Comparison of ENCODE assay signal across 9 mouse cellular contexts in genomic region chr17:24173423-24173822, GRCm38 (mm10). TPM values are rescaled to one million over a fixed set of nuclear protein-coding genes. Genes with fewer than 3 reads are reported as not detected.
DNase-seq lines count a peak whose midpoint lies in the region; ATAC-seq and TF ChIP-seq lines count a peak whose summit lies in the region.
"Had no signal": no experiment of that assay in that cellular context is flagged by ENCODE, and none has a peak within 500 bp of the region (broad histone marks: within the 10 kb centered on the region; RNA-seq: fewer than 3 reads in every experiment).

No protein-coding gene starts in this region.

- TF ChIP-seq CTCF in liver, embryonic 14.5 days (IDR thresholded peaks at IDR 0.05; ENCODE audit: low read depth): peak; percentile 93

- no peaks in the 10 kb centered on the region for H3K36me3 ChIP-seq in liver, embryonic 14.5 days (replicated peaks; ENCODE audit: control insufficient read depth, insufficient read depth, low read depth)
- H3K36me3 ChIP-seq: heart, embryonic 13.5 days had no signal

- WGBS in liver, embryonic 14.5 days (ENCODE audit: insufficient replicate concordance): 6% methylated on average over 3 of the region's 3 CpGs

- no peak overlapping the region for H3K27ac ChIP-seq in liver, embryonic 14.5 days
- H3K27ac ChIP-seq: heart, embryonic 13.5 days had no signal

- ATAC-seq in liver, embryonic 14.5 days (ENCODE audit: insufficient read depth): no peak
- no peak for ATAC-seq in activated CD4-positive, CD25-positive, alpha-beta regulatory T cell, adult 4 months

- no peaks in the 10 kb centered on the region for H3K9me3 ChIP-seq in liver, embryonic 14.5 days (ENCODE audit: control insufficient read depth, low read length)
- H3K9me3 ChIP-seq: heart, embryonic 13.5 days had no signal

- no peak overlapping the region for H3K4me3 ChIP-seq in liver, embryonic 14.5 days (ENCODE audit: insufficient read depth in 1 of 2, low read depth in 2 of 2, low read length in 2 of 2)
- H3K4me3 ChIP-seq: heart, embryonic 13.5 days had no signal

- peak; percentile 51 for DNase-seq in ovary, postnatal 14 days (ENCODE audit: low spot score)
- DNase-seq in ovary, postnatal 10 days (ENCODE audit: low spot score): no peak
- peak; percentile 64 to 91 for DNase-seq in adrenal gland, adult (ENCODE audit: inconsistent age in 2 of 2, low spot score in 1 of 2)
- DNase-seq in embryo, embryonic 10 days (ENCODE audit: low spot score): peak; percentile 86
- peak; percentile 71 for DNase-seq in hindlimb bud, embryonic 11.5 days (ENCODE audit: extremely low spot score, low read depth, low spot score)
- DNase-seq in liver, embryonic 14.5 days (ENCODE audit: low read depth in 3 of 3, low spot score in 3 of 3): peak in 2 of 3 experiments; percentile 61 to 63
- DNase-seq in right cerebral cortex, postnatal 10 days (ENCODE audit: low spot score in 2 of 2): peak; percentile 73 to 81

- peaks cover 5 to 9% of the 10 kb centered on the region in 2 experiments for H3K4me1 ChIP-seq in liver, embryonic 14.5 days (replicated peaks; ENCODE audit: control insufficient read depth in 2 of 2, insufficient read depth in 2 of 2, low read length in 1 of 2)

- no peak for TF ChIP-seq EP300 in liver, embryonic 14.5 days (IDR thresholded peaks at IDR 0.05; ENCODE audit: low read depth)

- H3K9ac ChIP-seq in liver, embryonic 14.5 days (replicated peaks): no peak overlapping the region
- H3K9ac ChIP-seq: heart, embryonic 13.5 days had no signal

- H3K27me3 ChIP-seq in liver, embryonic 14.5 days (ENCODE audit: control insufficient read depth, insufficient read depth, low read length): no peaks in the 10 kb centered on the region
- H3K27me3 ChIP-seq: heart, embryonic 13.5 days had no signal

- no peak overlapping the region for H3K4me2 ChIP-seq in liver, embryonic 14.5 days (ENCODE audit: low read depth)
- H3K4me2 ChIP-seq: heart, embryonic 13.5 days had no signal

RNA-seq across cellular contexts. Expression of gene Atp6v0c, which starts 3.9 kb away (rescaled TPM):
- 236 and 271 TPM in 2 replicates for polyA plus RNA-seq in liver, embryonic 14.5 days (2012; rRNA removed)
- 326 and 346 TPM in 2 replicates for polyA plus RNA-seq in liver, embryonic 14.5 days (2014; fragmentation: Nextera tagmentation; extraction: Ambion mirVana)
- polyA plus RNA-seq in activated CD4-positive, CD25-positive, alpha-beta regulatory T cell, adult 4 months (2017; shearing (Covaris generic)): 100 to 1,000 TPM; 152 to 192 TPM

RNA-seq across cellular contexts. Expression of gene Amdhd2, which starts 9.9 kb away (rescaled TPM):
- polyA plus RNA-seq in liver, embryonic 14.5 days (2012; rRNA removed): 11.6 and 12.7 TPM in 2 replicates
- polyA plus RNA-seq in liver, embryonic 14.5 days (2014; fragmentation: Nextera tagmentation; extraction: Ambion mirVana): 17.6 and 21.7 TPM in 2 replicates
- 10 to 100 TPM; 23.1 to 34.5 TPM for polyA plus RNA-seq in activated CD4-positive, CD25-positive, alpha-beta regulatory T cell, adult 4 months (2017; shearing (Covaris generic))

RNA-seq across cellular contexts. Expression of gene Pdpk1, which starts 22.7 kb away (rescaled TPM):
- 8.5 and 9.7 TPM in 2 replicates for polyA plus RNA-seq in liver, embryonic 14.5 days (2012; rRNA removed)
- 24.5 and 25.5 TPM in 2 replicates for polyA plus RNA-seq in liver, embryonic 14.5 days (2014; fragmentation: Nextera tagmentation; extraction: Ambion mirVana)
- polyA plus RNA-seq in activated CD4-positive, CD25-positive, alpha-beta regulatory T cell, adult 4 months (2017; shearing (Covaris generic)): 10 to 100 TPM; 43.3 to 47.7 TPM

RNA-seq across cellular contexts. Expression of gene Tbc1d24, which starts 31.9 kb away (rescaled TPM):
- 14.1 TPM in 2 replicates for polyA plus RNA-seq in liver, embryonic 14.5 days (2012; rRNA removed)
- polyA plus RNA-seq in liver, embryonic 14.5 days (2014; fragmentation: Nextera tagmentation; extraction: Ambion mirVana): 4.9 and 5.4 TPM in 2 replicates
- under 1 TPM; 0.45 to 0.60 TPM for polyA plus RNA-seq in activated CD4-positive, CD25-positive, alpha-beta regulatory T cell, adult 4 months (2017; shearing (Covaris generic))

RNA-seq across cellular contexts. Expression of gene Ntn3, which starts 35.9 kb away (rescaled TPM):
- polyA plus RNA-seq in liver, embryonic 14.5 days (2012; rRNA removed): 0.59 and 0.64 TPM in 2 replicates
- 0.45 and 0.69 TPM in 2 replicates for polyA plus RNA-seq in liver, embryonic 14.5 days (2014; fragmentation: Nextera tagmentation; extraction: Ambion mirVana)
- not detected for polyA plus RNA-seq in activated CD4-positive, CD25-positive, alpha-beta regulatory T cell, adult 4 months (2017; shearing (Covaris generic))
